Mouse (Mus musculus) neural tube, embryonic 14.5 days (tissue): Measurements from ENCODE around the gene Cd44. TPM values are rescaled to one million over a fixed set of nuclear protein-coding genes. Genes with fewer than 3 reads are reported as not detected.

ENCODE experiments used
- ATAC-seq: fragments of 200-750 bp; cut with Nextera tagmentation; 2 replicates; pipeline ENCODE4 v1.8.0; 2017; ENCODE audit warnings: low read depth, mild to moderate bottlenecking, moderate TSS enrichment, moderate library complexity
- H3K27ac ChIP-seq: fragments of 300-500 bp; sonication (generic); 2 replicates; pipeline ENCODE4 v1.5.1; 2014; ENCODE audit warnings: low read depth, mild to moderate bottlenecking, control low read depth, low read length, moderate library complexity, mixed read lengths
- H3K27me3 ChIP-seq: fragments of 300-500 bp; sonication (generic); 2 replicates; pipeline ENCODE4 v1.6.1; 2014; ENCODE audit warnings: low read length; ENCODE audit not compliant: control insufficient read depth, insufficient read depth
- H3K36me3 ChIP-seq: fragments of 300-500 bp; sonication (generic); 2 replicates; pipeline ENCODE4 v1.6.1; 2014; ENCODE audit warnings: low read length, mixed read lengths; ENCODE audit not compliant: control insufficient read depth, insufficient read depth
- H3K4me1 ChIP-seq: fragments of 300-500 bp; sonication (generic); 2 replicates; pipeline ENCODE4 v1.6.1; 2014; ENCODE audit warnings: low read length; ENCODE audit not compliant: control insufficient read depth, insufficient read depth
- H3K4me2 ChIP-seq: fragments of 300-500 bp; sonication (generic); 2 replicates; pipeline ENCODE4 v1.6.1; 2014; ENCODE audit warnings: mild to moderate bottlenecking, low read depth, low read length, control low read depth
- H3K4me3 ChIP-seq: fragments of 300-500 bp; sonication (generic); 2 replicates; pipeline ENCODE4 v1.5.1; 2014; ENCODE audit warnings: low read depth, low read length, control low read depth, mixed read lengths
- H3K9ac ChIP-seq: fragments of 300-500 bp; sonication (generic); replicated peaks from 2 replicates; pipeline ENCODE4 v1.6.1; 2014; ENCODE audit warnings: low read depth, mild to moderate bottlenecking, control low read depth, low read length, mixed read lengths
- H3K9me3 ChIP-seq: fragments of 300-500 bp; sonication (generic); 2 replicates; pipeline ENCODE4 v1.6.1; 2016; ENCODE audit warnings: low read length; ENCODE audit not compliant: control insufficient read depth
- WGBS: fragments of 180-500 bp; shearing (Covaris S2); extraction: QIAGEN DNeasy Blood & Tissue Kit; methylation state at CpG from one replicate; pipeline ENCODE4 v1.1.7; 2014; 5-methylcytosine and 5-hydroxymethylcytosine counted together
- polyA plus RNA-seq: library from polyadenylated mRNA; unstranded; fragments of >200 nt; fragmentation: Nextera tagmentation; extraction: Ambion mirVana; gene quantifications from 2 replicates; pipeline ENCODE4 v1.2.1, GENCODE M21; 2014

The Cd44 gene
- polyA plus RNA-seq, 1 experiment from 2014 or later, result 4.5 TPM

GRCm38 (mm10) chr2:102923682-102924081, 22.2 kb upstream of the Cd44 start:
- 81% methylated on average over 3 of the region's 3 CpGs for WGBS
- Histone ChIP-seq H3K27ac (no peak overlapping the region), H3K9me3 (no peaks in the 10 kb centered on the region), H3K36me3 (no peaks in the 10 kb centered on the region), H3K4me3 (no peak overlapping the region), H3K9ac (no peak overlapping the region), H3K4me2 (no peak overlapping the region), H3K4me1 (no peaks in the 10 kb centered on the region), H3K27me3 (no peaks in the 10 kb centered on the region)
- no peak for ATAC-seq

GRCm38 (mm10) chr2:102922066-102922465, 20.6 kb upstream of the Cd44 start:
- no peaks in the 10 kb centered on the region for H3K9me3 ChIP-seq
- no peak overlapping the region for H3K4me2 ChIP-seq
- H3K27ac ChIP-seq, result no peak overlapping the region
- no peaks in the 10 kb centered on the region for H3K27me3 ChIP-seq
- H3K4me3 ChIP-seq, result no peak overlapping the region
- WGBS, result 92% methylated on average over 3 of the region's 3 CpGs
- ATAC-seq, result no peak
- no peak overlapping the region for H3K9ac ChIP-seq
- no peaks in the 10 kb centered on the region for H3K36me3 ChIP-seq
- H3K4me1 ChIP-seq, result no peaks in the 10 kb centered on the region

- Histone ChIP-seq H3K9me3 (no peaks in the 10 kb centered on the region), H3K4me2 (no peak overlapping the region), H3K4me3 (no peak overlapping the region), H3K27ac (no peak overlapping the region), H3K4me1 (no peaks in the 10 kb centered on the region), H3K36me3 (no peaks in the 10 kb centered on the region), H3K9ac (no peak overlapping the region), H3K27me3 (no peaks in the 10 kb centered on the region)
- 98% methylated on average over 1 of the region's 1 CpGs for WGBS
- ATAC-seq, result no peak
These were observed 16.8 kb upstream of the Cd44 start for GRCm38 (mm10) chr2:102918301-102918700.

GRCm38 (mm10) chr2:102916596-102916995, 15.1 kb upstream of the Cd44 start:
- Histone ChIP-seq H3K4me3 (no peak overlapping the region), H3K4me1 (no peaks in the 10 kb centered on the region), H3K4me2 (no peak overlapping the region), H3K9ac (no peak overlapping the region), H3K27ac (no peak overlapping the region), H3K27me3 (no peaks in the 10 kb centered on the region), H3K36me3 (no peaks in the 10 kb centered on the region), H3K9me3 (no peaks in the 10 kb centered on the region)
- ATAC-seq, result no peak
- WGBS, result 74% methylated on average over 3 of the region's 3 CpGs

- WGBS, result 78% methylated on average over 5 of the region's 5 CpGs
- Histone ChIP-seq H3K36me3 (no peaks in the 10 kb centered on the region), H3K4me3 (no peak overlapping the region), H3K4me1 (no peaks in the 10 kb centered on the region), H3K9ac (no peak overlapping the region), H3K9me3 (no peaks in the 10 kb centered on the region), H3K27ac (no peak overlapping the region), H3K27me3 (no peaks in the 10 kb centered on the region), H3K4me2 (no peak overlapping the region)
- ATAC-seq, result no peak
These were observed 13.2 kb upstream of the Cd44 start for GRCm38 (mm10) chr2:102914675-102915074.

GRCm38 (mm10) chr2:102913833-102914545, 12.5 kb upstream of the Cd44 start:
- Histone ChIP-seq H3K9me3 (no peaks in the 10 kb centered on the region), H3K4me3 (no peak overlapping the region), H3K36me3 (no peaks in the 10 kb centered on the region), H3K9ac (no peak overlapping the region), H3K27ac (no peak overlapping the region), H3K4me1 (no peaks in the 10 kb centered on the region), H3K27me3 (no peaks in the 10 kb centered on the region), H3K4me2 (no peak overlapping the region)
- 73% methylated on average over 11 of the region's 11 CpGs for WGBS
- ATAC-seq, result no peak

GRCm38 (mm10) chr2:102912951-102913350, 11.5 kb upstream of the Cd44 start:
- no peak overlapping the region for H3K27ac ChIP-seq
- no peaks in the 10 kb centered on the region for H3K9me3 ChIP-seq
- ATAC-seq, result no peak
- no peaks in the 10 kb centered on the region for H3K4me1 ChIP-seq
- H3K36me3 ChIP-seq, result no peaks in the 10 kb centered on the region
- H3K27me3 ChIP-seq, result no peaks in the 10 kb centered on the region
- no peak overlapping the region for H3K9ac ChIP-seq
- WGBS, result 71% methylated on average over 2 of the region's 2 CpGs
- no peak overlapping the region for H3K4me3 ChIP-seq
- H3K4me2 ChIP-seq, result no peak overlapping the region

GRCm38 (mm10) chr2:102912469-102912868, 11.0 kb upstream of the Cd44 start:
- Histone ChIP-seq H3K9ac (no peak overlapping the region), H3K9me3 (no peaks in the 10 kb centered on the region), H3K4me2 (no peak overlapping the region), H3K4me3 (no peak overlapping the region), H3K27ac (no peak overlapping the region), H3K36me3 (no peaks in the 10 kb centered on the region), H3K27me3 (no peaks in the 10 kb centered on the region), H3K4me1 (no peaks in the 10 kb centered on the region)
- WGBS, result 83% methylated on average over 3 of the region's 3 CpGs
- no peak for ATAC-seq

- Histone ChIP-seq H3K27ac (no peak overlapping the region), H3K27me3 (no peaks in the 10 kb centered on the region), H3K36me3 (no peaks in the 10 kb centered on the region), H3K9ac (no peak overlapping the region), H3K4me1 (no peaks in the 10 kb centered on the region), H3K4me3 (no peak overlapping the region), H3K4me2 (no peak overlapping the region), H3K9me3 (no peaks in the 10 kb centered on the region)
- no peak for ATAC-seq
- 81% methylated on average over 1 of the region's 1 CpGs for WGBS
These were observed 7.9 kb upstream of the Cd44 start for GRCm38 (mm10) chr2:102909403-102909802.
